Mouse (Mus musculus) cerebellum, postnatal 25 days (tissue): ENCODE measurements at regions not wholly inside any gene's neighbourhood (a gene's known extent, or its start where the extent isn't known, plus 50 kb on each side); places are given as distances from the start of the nearest gene placed in this dataset.

Experiments
- DNase-seq, 2 experiments: peaks; one replicate each; pipeline ENCODE4 v3.0.0; 2021; ENCODE audit warnings: mixed read lengths in 2 of 2

GRCm38 (mm10) chr13:93243076-93243475 lies 50.9 kb upstream of the Tent2 start:
- DNase-seq = peak; percentile 77 to 88

- no peak for DNase-seq
Observed at GRCm38 (mm10) chr13:93248711-93249110, 50.7 kb upstream of the Homer1 start.
